Mouse (Mus musculus) urinary bladder, postnatal 25 days (tissue): ENCODE data around the gene Wsb2.
"Not testable (repeated sequence)": the region's sequence is repeated elsewhere in the genome, so short reads cannot be mapped to it uniquely, and the experiment has no call there.

Experiments used
- DNase-seq: peaks from one replicate; pipeline ENCODE4 v3.0.0; 2022; ENCODE audit warnings: low spot score

Gene Wsb2

GRCm38 (mm10) chr5:117390895-117391294 lies 33.8 kb downstream of the Wsb2 start:
- DNase-seq = no peak

DNA sequence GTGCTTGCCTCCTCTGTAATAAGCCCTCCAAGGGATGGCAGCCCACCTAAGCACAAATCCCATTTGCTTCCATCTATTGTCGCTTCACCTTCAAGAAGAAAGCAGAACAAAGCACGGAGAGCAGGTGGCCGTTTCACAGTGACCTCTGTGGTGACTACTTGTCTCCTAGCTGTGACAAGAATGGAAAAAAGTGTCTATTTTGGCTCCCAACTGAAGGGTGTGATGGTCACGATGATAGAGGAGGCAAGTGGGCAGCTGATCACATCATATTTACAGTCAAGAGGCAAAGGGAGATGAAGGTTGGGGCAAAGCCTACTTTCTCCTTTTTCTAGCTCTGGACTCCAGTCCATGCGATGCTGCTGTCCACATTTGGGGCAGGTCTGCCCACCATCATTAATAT lies 38.7 kb downstream of the Wsb2 start:
- no peak for DNase-seq

GRCm38 (mm10) chr5:117396596-117397014 lies 39.5 kb downstream of the Wsb2 start:
- DNase-seq = no peak

GRCm38 (mm10) chr5:117397371-117397770 lies 40.3 kb downstream of the Wsb2 start:
- no peak for DNase-seq

DNA sequence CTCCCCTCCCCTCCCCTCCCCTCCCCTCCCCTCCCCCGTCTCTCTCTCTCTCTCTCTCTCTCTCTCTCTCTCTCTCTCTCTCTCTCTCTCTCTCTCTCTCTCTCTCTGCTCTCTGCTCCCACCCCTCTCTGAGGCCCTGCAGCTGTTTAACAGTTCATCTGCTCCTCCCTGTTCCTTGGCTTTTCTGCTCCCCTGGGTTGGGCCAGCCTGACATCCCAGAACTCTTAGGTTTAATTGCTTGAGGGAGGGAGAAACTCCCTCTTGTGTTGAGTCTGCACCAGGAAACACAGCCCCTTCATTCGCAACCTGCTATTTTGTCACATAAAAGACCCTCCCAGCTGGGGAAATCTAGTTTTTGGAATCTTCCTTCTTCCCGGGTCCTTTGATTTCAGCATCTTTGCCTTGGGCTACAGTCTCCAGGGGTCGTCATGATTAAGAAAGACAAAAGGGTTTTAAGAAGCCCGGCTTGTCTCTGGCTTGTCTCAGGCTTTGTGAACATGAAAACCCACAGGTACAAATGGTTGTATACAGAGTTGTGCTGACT lies 41.0 kb downstream of the Wsb2 start:
- no peak for DNase-seq

- no peak for DNase-seq
Observed at GRCm38 (mm10) chr5:117399281-117399680, 42.2 kb downstream of the Wsb2 start.

DNA sequence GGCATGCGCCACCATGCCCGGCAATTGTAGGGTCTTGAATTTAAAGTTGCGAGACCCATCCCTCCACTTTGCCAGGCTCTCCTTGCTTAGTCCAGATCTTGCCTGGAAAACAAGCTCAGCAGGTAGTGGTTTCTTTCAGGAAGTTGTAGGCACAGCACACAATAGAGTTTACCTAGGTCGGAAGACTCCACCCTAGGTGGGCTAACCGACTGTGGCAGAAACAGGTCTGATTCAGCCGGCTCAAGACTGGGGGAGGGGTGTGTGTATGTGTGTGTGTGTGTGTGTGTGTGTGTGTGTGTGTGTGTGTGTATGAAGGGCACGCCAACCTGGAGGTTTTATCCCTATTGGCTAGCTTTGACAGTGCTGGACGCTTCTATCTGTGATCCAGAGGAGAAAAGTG lies 46.5 kb downstream of the Wsb2 start:
- no peak for DNase-seq

GRCm38 (mm10) chr5:117404671-117405070 lies 47.6 kb downstream of the Wsb2 start:
- DNase-seq = not testable (repeated sequence)

DNA sequence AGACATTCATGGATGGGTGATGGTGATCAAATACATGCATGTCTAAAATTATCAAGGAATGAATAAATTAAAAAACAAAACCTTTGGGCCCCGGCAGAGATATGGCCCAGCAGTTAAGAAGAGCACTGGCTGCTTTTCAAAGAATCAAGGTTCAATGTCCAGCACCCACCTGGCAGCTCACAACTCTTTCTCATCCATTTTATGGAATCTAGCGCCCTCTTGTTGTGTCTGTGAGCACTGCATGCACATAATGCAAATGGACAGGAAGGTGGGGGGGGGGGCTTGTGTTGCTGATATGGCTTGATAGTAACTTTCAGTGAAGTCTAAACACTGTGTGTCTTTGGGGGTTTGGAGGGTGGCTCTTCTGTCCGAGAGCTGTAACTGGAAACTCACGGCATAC lies 51.1 kb downstream of the Wsb2 start:
- DNase-seq = no peak

DNA sequence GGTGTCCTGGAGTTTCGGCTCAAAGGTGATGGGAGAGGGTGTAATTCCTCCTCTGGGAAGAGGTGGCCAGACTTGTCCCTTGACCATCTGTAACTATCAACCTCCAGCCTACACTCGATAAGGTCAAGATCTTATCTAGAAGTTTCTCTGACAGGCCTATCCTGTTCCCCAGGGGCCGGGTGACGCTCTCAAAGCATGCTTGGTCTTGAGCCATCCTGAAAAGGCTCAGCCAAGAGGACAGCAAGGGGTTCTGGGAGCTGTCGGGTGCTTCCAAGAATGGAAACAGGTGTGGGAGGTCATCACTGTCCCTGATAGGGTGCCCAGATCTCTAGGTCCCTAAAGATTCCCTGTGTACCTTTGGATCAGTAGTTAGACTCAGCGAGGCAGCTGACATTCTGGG lies 52.3 kb downstream of the Wsb2 start:
- DNase-seq = no peak

GRCm38 (mm10) chr5:117413507-117414501 lies 56.7 kb downstream of the Wsb2 start, which contains the start of gene Ksr2:
Gene Ksr2 (plus strand): TSS chr5:117414000.
- DNase-seq = peak; percentile 50

DNA sequence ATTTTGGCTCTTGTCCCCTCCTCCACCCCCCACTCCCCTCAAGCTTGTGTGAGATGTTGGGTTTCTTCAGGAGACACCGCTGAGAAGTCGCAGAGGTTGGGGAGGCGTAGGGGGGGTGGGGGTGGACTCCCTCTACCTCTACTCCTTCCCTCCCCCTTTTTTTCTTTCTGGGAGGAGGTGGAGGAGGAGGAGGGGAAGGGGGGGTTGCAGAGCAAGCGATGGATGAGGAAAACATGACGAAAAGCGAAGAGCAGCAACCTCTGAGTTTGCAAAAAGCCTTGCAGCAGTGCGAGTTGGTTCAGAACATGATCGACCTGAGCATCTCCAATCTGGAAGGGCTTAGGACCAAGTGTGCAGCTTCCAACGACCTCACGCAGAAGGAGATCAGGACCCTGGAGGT lies 57.5 kb downstream of the Wsb2 start:
- DNase-seq = no peak

DNA sequence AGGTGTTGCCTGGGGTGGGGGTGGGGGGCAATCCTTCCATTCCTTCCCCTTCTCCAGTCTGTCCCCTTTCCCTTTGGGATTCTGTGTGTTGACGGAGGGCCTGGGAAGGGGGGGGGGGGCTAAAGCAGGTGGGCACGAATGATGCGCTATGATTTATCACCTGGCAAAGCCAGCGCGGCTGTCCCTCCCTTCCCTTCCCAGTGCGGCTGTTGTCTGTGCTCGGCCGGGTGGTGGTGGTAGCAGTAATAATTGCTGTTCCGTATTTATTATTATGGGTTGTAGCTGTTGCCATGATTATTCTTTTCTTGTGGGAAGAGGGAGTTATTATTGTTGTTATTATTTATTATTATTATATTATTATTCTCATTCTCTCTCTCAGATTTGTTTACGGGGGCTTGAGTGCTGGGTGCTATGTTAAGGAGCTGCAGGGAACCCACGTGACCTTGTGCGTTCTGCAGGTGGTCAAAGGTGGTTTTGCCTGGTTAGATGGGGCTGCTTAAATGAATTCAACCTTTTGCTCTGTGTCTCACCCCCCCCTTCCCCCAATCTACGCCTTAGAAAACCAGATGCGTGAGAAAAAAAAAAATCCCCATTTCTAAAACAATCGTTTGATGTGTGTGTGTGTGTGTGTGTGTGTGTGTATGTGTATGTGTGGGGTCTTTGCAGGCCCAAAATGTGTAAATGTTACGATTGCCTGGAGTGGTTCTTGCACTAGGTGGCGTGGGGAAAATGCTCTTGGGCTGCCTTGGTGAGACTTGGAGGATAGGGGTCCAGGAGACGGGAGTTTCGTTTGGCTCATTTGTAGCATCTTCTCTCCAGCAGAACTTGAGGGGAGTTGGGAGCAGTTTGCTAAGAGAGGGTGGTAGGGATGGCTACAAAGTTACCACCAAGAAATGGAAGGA lies 58.2 kb downstream of the Wsb2 start:
- no peak for DNase-seq

DNA sequence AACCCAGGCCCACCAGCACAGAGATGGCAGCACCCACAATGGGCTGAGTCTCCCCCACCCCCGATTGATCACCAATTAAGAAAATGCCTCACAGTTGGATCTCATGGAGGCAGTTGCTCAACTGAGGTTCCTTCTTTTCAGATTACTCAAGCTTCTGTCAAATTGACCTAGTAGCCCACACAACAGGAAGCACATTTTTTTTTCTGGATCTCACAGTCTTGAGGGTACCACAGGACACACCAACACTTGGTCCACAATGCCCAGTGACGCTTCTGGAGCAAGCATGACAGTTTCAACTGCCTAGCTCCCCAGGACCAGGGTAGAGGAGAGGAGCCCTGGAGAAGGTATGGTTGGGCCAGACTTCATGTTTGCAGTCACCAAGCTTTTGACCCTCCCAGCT lies 60.3 kb downstream of the Wsb2 start:
- DNase-seq = no peak
